Mouse (Mus musculus): Measurements from ENCODE around the gene D430019H16Rik. TPM values are rescaled to one million over a fixed set of nuclear protein-coding genes. Genes with fewer than 3 reads are reported as not detected.

D430019H16Rik gene
- total RNA-seq (2014; fragmentation: Nextera tagmentation) = not detected in 2 replicates
- 0.05 TPM in 1 of 2 replicates, not detected in the other for total RNA-seq (2017)
- polyA plus RNA-seq (2012) = not detected in 2 replicates

DNA sequence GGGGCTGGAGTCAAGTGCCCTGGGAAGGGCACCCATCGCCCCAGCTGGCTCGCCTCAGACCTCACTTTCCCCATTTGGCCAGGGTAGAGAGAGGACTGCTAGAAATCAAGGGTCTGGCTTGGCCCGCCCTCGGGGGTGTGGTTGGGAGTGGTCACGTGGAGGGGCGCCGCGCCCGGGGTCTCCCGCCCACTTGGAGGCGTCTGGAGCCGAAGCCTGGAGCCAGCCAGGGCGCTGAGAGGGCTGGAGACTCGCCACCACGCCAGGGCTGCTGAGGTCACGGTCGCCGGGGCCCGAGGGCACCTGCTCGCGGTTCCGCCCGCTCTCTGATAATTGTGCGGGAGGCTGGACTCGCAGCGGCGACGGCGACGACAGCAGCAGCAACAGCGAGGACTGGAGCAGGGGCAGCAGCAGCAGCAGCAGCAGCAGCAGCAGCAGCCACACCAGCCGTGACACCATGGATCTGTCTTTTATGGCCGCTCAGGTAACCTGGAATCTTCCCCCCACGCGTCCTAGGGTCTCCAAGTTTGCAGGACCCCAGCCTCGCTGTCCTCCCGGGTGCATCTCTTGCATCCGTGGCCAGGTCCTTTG lies at the start of gene D430019H16Rik:
Gene D430019H16Rik, plus strand, starts transcription at position 187 of the 588 bp plus-strand sequence.
- no peak within 1 kb of the TSS; the same call in 1 of the 2 replicates for H3K4me3 ChIP-seq (ENCODE audit: low read depth, low read length)
- peaks cover 88% of the 10 kb centered on the region for H3K9me3 ChIP-seq (replicated peaks)
- TF ChIP-seq CTCF (IDR thresholded peaks at IDR 0.05; ENCODE audit: low read depth, low read length) (no peak), GATA2 (IDR thresholded peaks at IDR 0.05; ENCODE audit: borderline replicate concordance, low read depth, low read length) (no peak), TAL1 (conservative IDR thresholded peaks at IDR 0.05; ENCODE audit: low read depth, low read length) (no peak), POLR2AphosphoS5 (IDR thresholded peaks at IDR 0.05; ENCODE audit: insufficient replicate concordance, low read depth, low read length) (no peak), GATA1 (IDR thresholded peaks at IDR 0.05; ENCODE audit: borderline replicate concordance, low read length) (no peak)
- ATAC-seq (ENCODE audit: extremely low read depth, insufficient number of reproducible peaks, low FRiP score, poor library complexity, severe bottlenecking) = no peak
- H3K4me1 ChIP-seq (ENCODE audit: insufficient read depth, low read depth, low read length) = no peaks in the 10 kb centered on the region
- no peaks in the 10 kb centered on the region; the same call in 1 of the 2 replicates for H3K27me3 ChIP-seq (ENCODE audit: insufficient read depth, low read length)
- H3K36me3 ChIP-seq (replicated peaks) = no peaks in the 10 kb centered on the region
- no peak for DNase-seq (ENCODE audit: low spot score)

DNA sequence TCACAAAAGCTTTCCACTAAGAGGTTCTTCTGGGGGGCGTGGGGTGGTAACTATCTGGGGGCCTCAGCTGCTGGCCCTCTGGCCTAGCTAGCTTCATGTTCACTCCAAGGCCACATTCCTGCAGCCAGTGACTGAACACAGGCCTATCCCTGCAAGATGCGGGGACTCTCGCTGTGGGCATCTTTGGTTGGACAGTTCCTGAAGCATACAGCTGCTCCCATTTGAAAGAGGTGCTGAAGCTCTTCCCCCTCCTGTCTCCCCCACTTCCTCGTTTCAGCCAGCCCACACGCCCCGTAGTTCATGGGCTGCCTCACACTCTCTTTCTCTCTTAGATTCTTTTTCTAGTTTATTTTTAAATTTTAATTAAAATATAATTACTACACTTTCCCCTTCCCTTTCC lies 47.6 kb upstream of the D430019H16Rik start:
- H3K4me3 ChIP-seq (ENCODE audit: low read depth, low read length) = no peak overlapping the region
- TF ChIP-seq TAL1 (conservative IDR thresholded peaks at IDR 0.05; ENCODE audit: low read depth, low read length) = no peak
- TF ChIP-seq GATA2 (IDR thresholded peaks at IDR 0.05; ENCODE audit: borderline replicate concordance, low read depth, low read length) = no peak
- no peak for TF ChIP-seq POLR2AphosphoS5 (IDR thresholded peaks at IDR 0.05; ENCODE audit: insufficient replicate concordance, low read depth, low read length)
- TF ChIP-seq CTCF (IDR thresholded peaks at IDR 0.05; ENCODE audit: low read depth, low read length) = no peak
- no peak for TF ChIP-seq GATA1 (IDR thresholded peaks at IDR 0.05; ENCODE audit: borderline replicate concordance, low read length)
- DNase-seq (ENCODE audit: low spot score) (no peak), ATAC-seq (ENCODE audit: extremely low read depth, insufficient number of reproducible peaks, low FRiP score, poor library complexity, severe bottlenecking) (no peak)
- peaks cover 89% of the 10 kb centered on the region for H3K9me3 ChIP-seq (replicated peaks)
- H3K27me3 ChIP-seq (ENCODE audit: insufficient read depth, low read length) = no peaks in the 10 kb centered on the region
- H3K36me3 ChIP-seq (replicated peaks) = no peaks in the 10 kb centered on the region
- no peaks in the 10 kb centered on the region for H3K4me1 ChIP-seq (ENCODE audit: insufficient read depth, low read depth, low read length)

DNA sequence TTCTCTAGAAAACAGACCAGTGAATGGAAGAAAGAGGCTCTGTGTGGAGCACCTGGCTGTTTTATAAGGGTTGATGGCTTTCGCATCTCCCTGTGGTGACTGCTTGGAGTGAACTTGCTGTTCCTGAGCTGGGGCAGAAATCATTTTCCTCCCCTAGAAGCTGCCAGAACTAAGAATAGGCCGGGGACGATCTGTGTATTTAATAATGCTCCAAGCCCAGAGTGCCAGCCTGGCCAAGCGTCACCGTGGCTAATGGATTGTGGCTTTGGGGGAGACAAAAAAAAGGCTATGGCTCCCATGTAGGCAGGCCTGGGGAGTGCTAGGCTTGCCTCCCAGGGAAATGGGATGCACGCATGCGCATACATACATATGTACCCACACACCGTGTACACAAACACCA lies 39.7 kb upstream of the D430019H16Rik start:
- no peak for ATAC-seq (ENCODE audit: extremely low read depth, insufficient number of reproducible peaks, low FRiP score, poor library complexity, severe bottlenecking)
- no peaks in the 10 kb centered on the region for H3K27me3 ChIP-seq (ENCODE audit: insufficient read depth, low read length)
- no peaks in the 10 kb centered on the region for H3K36me3 ChIP-seq (replicated peaks)
- H3K9me3 ChIP-seq (replicated peaks) = peaks cover 90% of the 10 kb centered on the region
- no peak for DNase-seq (ENCODE audit: low spot score)
- no peak overlapping the region for H3K4me3 ChIP-seq (ENCODE audit: low read depth, low read length)
- TF ChIP-seq GATA2 (IDR thresholded peaks at IDR 0.05; ENCODE audit: borderline replicate concordance, low read depth, low read length) = no peak
- TF ChIP-seq GATA1 (IDR thresholded peaks at IDR 0.05; ENCODE audit: borderline replicate concordance, low read length) = no peak
- TF ChIP-seq TAL1 (conservative IDR thresholded peaks at IDR 0.05; ENCODE audit: low read depth, low read length) = no peak
- no peak for TF ChIP-seq POLR2AphosphoS5 (IDR thresholded peaks at IDR 0.05; ENCODE audit: insufficient replicate concordance, low read depth, low read length)
- no peak for TF ChIP-seq CTCF (IDR thresholded peaks at IDR 0.05; ENCODE audit: low read depth, low read length)
- no peaks in the 10 kb centered on the region for H3K4me1 ChIP-seq (ENCODE audit: insufficient read depth, low read depth, low read length)

DNA sequence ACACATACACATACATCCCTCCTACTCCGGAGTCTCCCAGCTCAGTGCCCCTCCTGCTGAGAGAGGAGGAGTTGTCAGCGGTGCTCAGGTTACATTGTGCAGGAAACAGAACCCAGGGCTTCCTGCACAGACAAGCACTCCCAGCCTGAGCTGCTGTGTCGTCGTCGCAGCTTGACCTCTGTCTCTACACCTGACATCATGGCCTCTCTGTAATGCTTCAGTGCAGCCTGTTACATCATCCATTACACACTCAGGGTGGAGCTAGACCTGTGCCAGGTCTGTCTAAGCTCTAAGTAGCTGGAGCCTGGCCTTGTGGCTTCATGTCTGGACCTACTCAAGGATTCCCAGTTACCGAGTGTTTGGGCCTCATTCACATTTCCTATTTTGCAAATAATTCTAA lies 33.2 kb upstream of the D430019H16Rik start:
- no peak for TF ChIP-seq GATA1 (IDR thresholded peaks at IDR 0.05; ENCODE audit: borderline replicate concordance, low read length)
- no peak for TF ChIP-seq GATA2 (IDR thresholded peaks at IDR 0.05; ENCODE audit: borderline replicate concordance, low read depth, low read length)
- TF ChIP-seq CTCF (IDR thresholded peaks at IDR 0.05; ENCODE audit: low read depth, low read length) = no peak
- no peak for TF ChIP-seq POLR2AphosphoS5 (IDR thresholded peaks at IDR 0.05; ENCODE audit: insufficient replicate concordance, low read depth, low read length)
- no peak for TF ChIP-seq TAL1 (conservative IDR thresholded peaks at IDR 0.05; ENCODE audit: low read depth, low read length)
- DNase-seq (ENCODE audit: low spot score) = no peak
- Histone ChIP-seq H3K36me3 (replicated peaks) (no peaks in the 10 kb centered on the region), H3K4me1 (ENCODE audit: insufficient read depth, low read depth, low read length) (no peaks in the 10 kb centered on the region), H3K27me3 (ENCODE audit: insufficient read depth, low read length) (no peaks in the 10 kb centered on the region), H3K9me3 (replicated peaks) (peaks cover 89% of the 10 kb centered on the region), H3K4me3 (ENCODE audit: low read depth, low read length) (no peak overlapping the region)
- no peak for ATAC-seq (ENCODE audit: extremely low read depth, insufficient number of reproducible peaks, low FRiP score, poor library complexity, severe bottlenecking)

DNA sequence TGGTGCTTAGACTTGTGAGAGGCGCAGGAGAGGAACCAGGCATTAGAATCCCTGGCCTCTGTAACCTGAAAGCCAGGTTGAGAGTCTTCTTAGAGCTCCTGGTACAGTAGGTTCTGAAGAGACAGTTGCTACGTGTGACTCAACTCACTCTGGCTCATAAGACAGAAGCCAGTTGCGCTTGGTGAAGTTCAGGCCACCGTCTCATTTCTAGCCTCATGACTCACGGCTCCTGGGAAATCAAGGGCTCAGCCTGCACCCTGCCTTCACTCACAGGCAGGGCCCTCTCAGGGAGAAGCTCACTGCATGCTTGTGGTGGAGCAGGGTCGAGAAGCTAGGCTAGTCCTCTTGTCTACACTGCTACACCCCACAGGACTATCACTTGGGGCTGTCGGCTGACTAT lies 27.1 kb upstream of the D430019H16Rik start:
- TF ChIP-seq TAL1 (conservative IDR thresholded peaks at IDR 0.05; ENCODE audit: low read depth, low read length) (no peak), GATA2 (IDR thresholded peaks at IDR 0.05; ENCODE audit: borderline replicate concordance, low read depth, low read length) (no peak), POLR2AphosphoS5 (IDR thresholded peaks at IDR 0.05; ENCODE audit: insufficient replicate concordance, low read depth, low read length) (no peak), GATA1 (IDR thresholded peaks at IDR 0.05; ENCODE audit: borderline replicate concordance, low read length) (no peak), CTCF (IDR thresholded peaks at IDR 0.05; ENCODE audit: low read depth, low read length) (no peak)
- no peaks in the 10 kb centered on the region for H3K27me3 ChIP-seq (ENCODE audit: insufficient read depth, low read length)
- DNase-seq (ENCODE audit: low spot score) (no peak), ATAC-seq (ENCODE audit: extremely low read depth, insufficient number of reproducible peaks, low FRiP score, poor library complexity, severe bottlenecking) (no peak)
- H3K9me3 ChIP-seq (replicated peaks) = peaks cover 79% of the 10 kb centered on the region
- no peak overlapping the region for H3K4me3 ChIP-seq (ENCODE audit: low read depth, low read length)
- H3K36me3 ChIP-seq (replicated peaks) = no peaks in the 10 kb centered on the region
- no peaks in the 10 kb centered on the region for H3K4me1 ChIP-seq (ENCODE audit: insufficient read depth, low read depth, low read length)

DNA sequence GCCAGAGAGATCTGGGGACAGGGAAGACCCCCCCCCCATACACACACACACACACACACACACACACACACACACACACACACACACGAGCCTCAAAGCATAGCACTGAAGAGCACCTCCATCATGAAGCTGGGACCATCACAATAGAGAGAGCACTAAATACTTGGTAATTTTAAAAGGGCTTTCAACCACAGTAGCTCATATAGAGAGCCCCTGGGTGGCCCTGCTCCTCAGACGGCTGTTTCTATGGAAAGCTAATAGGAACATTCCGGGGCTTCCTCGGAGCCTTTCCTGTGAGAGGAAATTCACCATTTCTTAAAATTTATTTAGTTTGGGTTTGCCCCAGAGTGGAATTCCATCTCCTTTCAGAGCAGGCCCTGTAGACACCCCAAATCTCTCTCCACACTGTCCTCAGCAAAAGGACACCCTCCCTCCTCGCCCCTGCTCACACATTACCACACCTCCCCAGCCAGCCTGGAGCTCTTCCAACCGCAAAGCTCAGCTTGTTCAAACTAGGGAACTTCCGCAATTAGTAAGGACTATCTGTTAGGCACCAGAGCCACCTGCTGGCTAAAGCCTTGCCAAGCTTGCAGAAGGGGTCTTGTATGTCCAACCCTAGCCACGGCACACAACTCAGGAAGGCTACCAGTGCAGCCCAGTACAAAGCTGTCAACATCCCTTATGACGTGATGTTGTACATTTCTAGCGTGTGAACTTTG lies 26.5 kb upstream of the D430019H16Rik start:
- Histone ChIP-seq H3K27me3 (ENCODE audit: insufficient read depth, low read length) (no peaks in the 10 kb centered on the region), H3K9me3 (replicated peaks) (peaks cover 77% of the 10 kb centered on the region), H3K36me3 (replicated peaks) (no peaks in the 10 kb centered on the region), H3K4me3 (ENCODE audit: low read depth, low read length) (no peak overlapping the region), H3K4me1 (ENCODE audit: insufficient read depth, low read depth, low read length) (no peaks in the 10 kb centered on the region)
- no peak for ATAC-seq (ENCODE audit: extremely low read depth, insufficient number of reproducible peaks, low FRiP score, poor library complexity, severe bottlenecking)
- TF ChIP-seq GATA2 (IDR thresholded peaks at IDR 0.05; ENCODE audit: borderline replicate concordance, low read depth, low read length) (no peak), GATA1 (IDR thresholded peaks at IDR 0.05; ENCODE audit: borderline replicate concordance, low read length) (no peak), TAL1 (conservative IDR thresholded peaks at IDR 0.05; ENCODE audit: low read depth, low read length) (no peak), POLR2AphosphoS5 (IDR thresholded peaks at IDR 0.05; ENCODE audit: insufficient replicate concordance, low read depth, low read length) (no peak), CTCF (IDR thresholded peaks at IDR 0.05; ENCODE audit: low read depth, low read length) (no peak)
- no peak for DNase-seq (ENCODE audit: low spot score)
